Mouse (Mus musculus) C2C12 (cell line): ENCODE results near the gene S100a11.

Experiments used
- CTCF ChIP-seq: IDR thresholded peaks from one replicate; pipeline ENCODE4 v1.5.1; 2011; ENCODE audit not compliant: control insufficient read depth, insufficient read depth, insufficient read length
- USF1 ChIP-seq: IDR thresholded peaks from one replicate; pipeline ENCODE4 v1.6.1; 2011; ENCODE audit warnings: low read depth, mild to moderate bottlenecking, control low read depth, moderate library complexity

DNA sequence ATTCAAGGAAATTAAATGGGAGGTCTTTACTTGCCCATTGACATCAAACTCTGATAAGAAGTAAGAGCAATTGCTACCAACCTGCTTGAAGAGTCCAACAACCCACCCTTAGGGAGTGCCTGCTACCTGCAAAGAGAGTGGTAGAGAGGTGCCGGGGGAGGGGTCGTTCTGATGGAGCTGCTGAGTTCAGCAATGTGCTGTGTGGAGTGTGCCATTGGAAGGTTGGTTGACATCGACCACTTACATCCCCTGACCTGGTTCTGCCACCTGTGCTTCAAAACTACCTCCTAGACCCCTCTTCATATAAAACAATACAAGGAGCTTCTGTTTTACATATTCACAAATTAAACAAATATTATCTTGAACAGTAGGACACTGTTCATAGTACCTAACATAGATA is 7.0 kb downstream of the S100a11 start:
- no peak for TF ChIP-seq CTCF
- no peak for TF ChIP-seq USF1
